Mouse (Mus musculus) heart, adult 10 weeks (tissue): Measurements from ENCODE around the gene Srrm3. TPM values are rescaled to one million over a fixed set of nuclear protein-coding genes. Genes with fewer than 3 reads are reported as not detected.

ENCODE experiments used
- polyA plus RNA-seq: library from polyadenylated mRNA; stranded (reverse); fragments of 350-450 nt; fragmentation: Illumina TruSeq; extraction: RNeasy Lipid Tissue Mini Kit (QIAGEN cat#74804); gene quantifications from one replicate; pipeline ENCODE4 v1.2.3, GENCODE M21; 2014; ENCODE audit warnings: low read depth, low replicate concordance

The Srrm3 gene
- not detected for polyA plus RNA-seq

GRCm38 (mm10) chr5:135806555-135807262 lies at the start of gene Srrm3:
Gene Srrm3, plus strand, starts transcription at chr5:135806890.

GRCm38 (mm10) chr5:135777796-135778470 lies 28.8 kb upstream of the Srrm3 start, which contains the start of gene Styxl1:
Gene Styxl1, minus strand, starts transcription at chr5:135778385.

DNA sequence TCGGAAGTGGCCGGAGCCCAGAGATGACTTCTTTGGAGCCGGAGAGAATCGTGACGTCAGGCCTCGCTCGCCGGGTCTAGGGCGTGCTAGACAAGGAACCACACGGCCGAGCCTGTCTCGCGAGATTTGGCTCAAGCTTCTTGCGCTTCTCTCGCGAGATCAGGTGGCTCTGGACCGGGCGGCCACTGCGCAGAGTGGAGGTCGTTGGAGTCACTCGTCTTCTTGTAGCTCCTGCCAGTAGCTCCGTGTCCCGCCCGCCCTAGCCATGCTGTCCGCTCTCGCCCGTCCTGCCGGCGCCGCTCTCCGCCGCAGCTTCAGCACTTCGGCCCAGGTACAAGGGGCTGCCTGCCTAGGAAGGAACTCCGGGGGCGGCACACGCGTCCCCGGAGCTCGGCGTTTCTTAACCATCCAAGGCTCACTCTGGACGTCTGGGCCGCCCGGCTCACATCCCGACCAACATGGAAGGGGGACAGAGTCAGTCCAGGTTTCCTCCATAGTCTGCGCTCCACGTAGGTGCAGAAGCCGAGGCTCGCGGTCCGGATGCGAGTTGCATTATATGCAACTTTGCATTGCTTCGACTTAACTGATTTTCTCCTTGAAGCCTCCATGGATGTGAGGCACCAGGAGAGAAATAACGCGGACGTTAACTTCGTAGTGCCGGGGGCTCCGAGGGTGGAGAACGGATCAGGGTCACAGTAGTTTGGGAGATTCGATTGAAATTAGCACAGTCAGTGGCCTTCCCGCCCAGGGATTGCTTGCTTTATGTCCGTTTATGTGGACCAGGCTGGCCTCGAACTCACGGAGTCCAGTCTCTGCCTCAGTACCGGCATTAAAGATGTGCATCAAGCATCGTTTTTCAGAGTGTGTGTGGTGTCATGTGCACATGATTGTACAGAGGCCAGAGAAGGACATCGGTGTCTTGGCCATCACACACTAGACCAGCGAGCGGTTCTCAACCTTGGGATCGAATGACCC lies 27.9 kb upstream of the Srrm3 start, which contains the start of gene Mdh2:
TSS of gene Mdh2 (plus strand) at position 10 of the 975 bp plus-strand sequence.

DNA sequence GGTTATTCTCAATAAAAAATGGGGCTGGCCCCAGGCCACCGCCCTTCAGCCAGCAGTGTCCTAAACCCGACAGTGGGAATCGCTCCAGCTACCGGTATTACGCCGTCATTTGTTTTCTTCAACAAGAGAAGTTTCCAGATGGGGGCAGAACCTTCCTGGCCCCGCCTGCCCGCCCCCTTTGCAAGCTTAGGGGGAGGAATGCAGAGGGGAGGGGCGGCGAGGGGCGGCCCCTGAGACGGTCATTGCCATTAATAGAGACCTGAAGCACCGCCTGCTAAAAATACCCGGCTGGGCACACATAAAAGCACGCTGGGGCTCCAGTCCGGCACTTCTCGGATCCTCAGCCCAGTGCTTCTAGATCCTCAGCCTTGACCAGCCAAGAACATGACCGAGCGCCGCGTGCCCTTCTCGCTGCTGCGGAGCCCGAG lies 81.0 kb downstream of the Srrm3 start, which contains the start of gene Hspb1:
TSS of gene Hspb1 (plus strand) at position 245 of the 428 bp plus-strand sequence.

Other genes starting within 250 kb of the Srrm3 start
- not detected for gene Ccl26, start 243.3 kb upstream of the Srrm3 start, polyA plus RNA-seq
- gene Ccl24, start 233.8 kb upstream of the Srrm3 start, polyA plus RNA-seq: 3.9 TPM
- gene Rhbdd2, start 174.3 kb upstream of the Srrm3 start, polyA plus RNA-seq: 12.3 TPM
- gene Por, start 136.9 kb upstream of the Srrm3 start, polyA plus RNA-seq: 41.4 TPM
- gene Tmem120a, start 62.4 kb upstream of the Srrm3 start, polyA plus RNA-seq: 18.0 TPM
- not detected for gene Styxl1, start 28.5 kb upstream of the Srrm3 start, polyA plus RNA-seq
- 1,891 TPM for gene Mdh2, start 28.4 kb upstream of the Srrm3 start, polyA plus RNA-seq
- 407 TPM for gene Hspb1, start 81.0 kb downstream of the Srrm3 start, polyA plus RNA-seq
- 147 TPM for gene Ywhag, start 127.7 kb downstream of the Srrm3 start, polyA plus RNA-seq
- 1.9 TPM for gene Ssc4d, start 167.6 kb downstream of the Srrm3 start, polyA plus RNA-seq
- not detected for gene Zp3, start 173.2 kb downstream of the Srrm3 start, polyA plus RNA-seq
- 6.9 TPM for gene Dtx2, start 187.9 kb downstream of the Srrm3 start, polyA plus RNA-seq
- 20.8 TPM for gene Upk3b, start 231.6 kb downstream of the Srrm3 start, polyA plus RNA-seq
- gene Upk3bl, start 247.6 kb downstream of the Srrm3 start, polyA plus RNA-seq: not detected